Mouse (Mus musculus) olfactory bulb, adult 2 months (tissue): ENCODE measurements at regions not wholly inside any gene's neighbourhood (a gene's known extent, or its start where the extent isn't known, plus 50 kb on each side); places are given as distances from the start of the nearest gene placed in this dataset.

Source experiments
- CTCF ChIP-seq: fragments of 200-500 bp; IDR thresholded peaks from 2 replicates; pipeline ENCODE4 v1.5.1; 2012; ENCODE audit warnings: low read depth, mild to moderate bottlenecking, low read length, moderate library complexity; ENCODE audit not compliant: insufficient read depth
- POLR2A ChIP-seq: fragments of 200-500 bp; IDR thresholded peaks from 2 replicates; pipeline ENCODE4 v1.6.1; 2012; ENCODE audit warnings: mild to moderate bottlenecking, low read depth, low read length, moderate library complexity; ENCODE audit not compliant: insufficient read depth

- TF ChIP-seq CTCF (no peak), POLR2A (no peak)
Measured at GRCm38 (mm10) chr7:36247356-36247755, 444.6 kb upstream of the Zfp507 start.
